Mouse (Mus musculus) myocyte (in vitro differentiated cells): Measurements from ENCODE around the gene Ppm1k. TPM values are rescaled to one million over a fixed set of nuclear protein-coding genes. Genes with fewer than 3 reads are reported as not detected.

Source experiments
- H3K27me3 ChIP-seq: one replicate; pipeline ENCODE4 v1.6.1; 2011; ENCODE audit not compliant: control insufficient read depth, insufficient read depth, insufficient read length
- H3K36me3 ChIP-seq: one replicate; pipeline ENCODE4 v1.6.1; 2011; ENCODE audit not compliant: control insufficient read depth, insufficient read depth
- H3K4me2 ChIP-seq: one replicate; pipeline ENCODE4 v1.6.1; 2011; ENCODE audit warnings: low read depth, control low read depth
- H3K4me3 ChIP-seq: one replicate; pipeline ENCODE4 v1.5.1; 2011; ENCODE audit warnings: mild to moderate bottlenecking, control low read depth, moderate library complexity
- H3K79me2 ChIP-seq: one replicate; pipeline ENCODE4 v1.6.1; 2011; ENCODE audit not compliant: control insufficient read depth, insufficient read depth
- H3ac ChIP-seq: one replicate; pipeline ENCODE4 v1.6.1; 2011; ENCODE audit not compliant: control insufficient read depth, insufficient read length
- CEBPB ChIP-seq: IDR thresholded peaks from 2 replicates; pipeline ENCODE4 v1.6.1; 2011; ENCODE audit warnings: mild to moderate bottlenecking, moderate library complexity; ENCODE audit not compliant: poor library complexity, insufficient read depth, severe bottlenecking
- E2F4 ChIP-seq: IDR thresholded peaks from one replicate; pipeline ENCODE4 v1.6.1; 2011; ENCODE audit warnings: mild to moderate bottlenecking, control low read depth, moderate library complexity; ENCODE audit not compliant: insufficient read depth
- MAX ChIP-seq: IDR thresholded peaks from one replicate; pipeline ENCODE4 v1.6.1; 2011; ENCODE audit warnings: low read depth, mild to moderate bottlenecking, control low read depth
- MYOD1 ChIP-seq, 3 experiments: IDR thresholded peaks; one replicate each; pipeline ENCODE4 v1.6.1; 2011; ENCODE audit warnings: control low read depth in 2 of 3, low read depth in 2 of 3, mild to moderate bottlenecking in 2 of 3, moderate library complexity in 1 of 3; ENCODE audit not compliant: insufficient read length in 2 of 3, control insufficient read depth in 1 of 3
- MYOG ChIP-seq, 3 experiments: IDR thresholded peaks; one replicate each; pipeline ENCODE4 v1.6.1; 2011; ENCODE audit warnings: control low read depth in 2 of 3, low read depth in 2 of 3, mild to moderate bottlenecking in 2 of 3; ENCODE audit not compliant: insufficient read length in 2 of 3, control insufficient read depth in 1 of 3, insufficient read depth in 1 of 3
- POLR2A ChIP-seq: IDR thresholded peaks from one replicate; pipeline ENCODE4 v1.6.1; 2011; ENCODE audit warnings: low read depth, mild to moderate bottlenecking, control low read depth, moderate library complexity; ENCODE audit not compliant: insufficient read length
- POLR2AphosphoS2 ChIP-seq: IDR thresholded peaks from one replicate; pipeline ENCODE4 v1.6.1; 2011; ENCODE audit warnings: low read depth, control low read depth; ENCODE audit not compliant: insufficient read length
- REST ChIP-seq: IDR thresholded peaks from one replicate; pipeline ENCODE4 v1.6.1; 2011; ENCODE audit warnings: mild to moderate bottlenecking, control low read depth, moderate library complexity; ENCODE audit not compliant: insufficient read depth, insufficient read length
- SRF ChIP-seq: IDR thresholded peaks from one replicate; pipeline ENCODE4 v1.6.1; 2011; ENCODE audit warnings: low read depth; ENCODE audit not compliant: control insufficient read depth, insufficient read length
- TCF12 ChIP-seq: IDR thresholded peaks from one replicate; pipeline ENCODE4 v1.6.1; 2011; ENCODE audit warnings: mild to moderate bottlenecking, control low read depth; ENCODE audit not compliant: poor library complexity, insufficient read depth, severe bottlenecking
- TCF3 ChIP-seq: IDR thresholded peaks from one replicate; pipeline ENCODE4 v1.6.1; 2011; ENCODE audit warnings: low read depth, control low read depth; ENCODE audit not compliant: insufficient read length
- USF1 ChIP-seq: IDR thresholded peaks from one replicate; pipeline ENCODE4 v1.6.1; 2011; ENCODE audit warnings: low read depth, mild to moderate bottlenecking, control low read depth, moderate library complexity
- polyA plus RNA-seq: library from polyadenylated mRNA; unstranded; fragments of >200 nt; fragmentation: generic; extraction: Trizol; gene quantifications from one replicate; pipeline ENCODE4 v1.2.1, GENCODE M21; 2012; ENCODE audit warnings: missing spikeins

Ppm1k gene
- polyA plus RNA-seq, 1 experiment: 0.47 TPM

- Histone ChIP-seq H3K27me3 (no peaks in the 10 kb centered on the region), H3ac (no peak overlapping the region), H3K79me2 (no peaks in the 10 kb centered on the region), H3K36me3 (no peaks in the 10 kb centered on the region), H3K4me3 (no peak overlapping the region), H3K4me2 (no peak overlapping the region)
- TF ChIP-seq POLR2AphosphoS2 (no peak), MYOG (IDR thresholded peaks at IDR 0.05; ENCODE audit: control insufficient read depth in 1 of 3, insufficient read depth in 1 of 3, insufficient read length in 2 of 3, low read depth in 2 of 3) (no peak), USF1 (no peak), TCF12 (no peak), CEBPB (no peak)
These were observed 35.1 kb upstream of the Ppm1k start for GRCm38 (mm10) chr6:57570170-57570974.

- no peaks in the 10 kb centered on the region for H3K27me3 ChIP-seq
- TF ChIP-seq TCF12 (no peak), MAX (no peak), USF1 (no peak), E2F4 (no peak), POLR2A (no peak), MYOD1 (IDR thresholded peaks at IDR 0.05; ENCODE audit: control insufficient read depth in 1 of 3, insufficient read length in 2 of 3, low read depth in 2 of 3) (no peak), POLR2AphosphoS2 (no peak), TCF3 (no peak), CEBPB (no peak), SRF (no peak), REST (no peak), MYOG (IDR thresholded peaks at IDR 0.05; ENCODE audit: control insufficient read depth in 1 of 3, insufficient read depth in 1 of 3, insufficient read length in 2 of 3, low read depth in 2 of 3) (no peak)
These were observed 32.4 kb upstream of the Ppm1k start for GRCm38 (mm10) chr6:57567630-57568029.

GRCm38 (mm10) chr6:57565452-57565851 is 30.2 kb upstream of the Ppm1k start:
- Histone ChIP-seq H3ac (no peak overlapping the region), H3K4me2 (no peak overlapping the region), H3K27me3 (no peaks in the 10 kb centered on the region), H3K79me2 (no peaks in the 10 kb centered on the region), H3K36me3 (no peaks in the 10 kb centered on the region), H3K4me3 (no peak overlapping the region)
- no peak for TF ChIP-seq REST
- TF ChIP-seq POLR2A: no peak
- TF ChIP-seq SRF: no peak
- no peak for TF ChIP-seq MYOG (IDR thresholded peaks at IDR 0.05; ENCODE audit: control insufficient read depth in 1 of 3, insufficient read depth in 1 of 3, insufficient read length in 2 of 3, low read depth in 2 of 3)
- TF ChIP-seq MYOD1 (IDR thresholded peaks at IDR 0.05; ENCODE audit: control insufficient read depth in 1 of 3, insufficient read length in 2 of 3, low read depth in 2 of 3): no peak
- TF ChIP-seq MAX: no peak
- TF ChIP-seq POLR2AphosphoS2: no peak

More at GRCm38 (mm10) chr6:57567630-57568029, 32.4 kb upstream of the Ppm1k start:
- Histone ChIP-seq H3K79me2 (no peaks in the 10 kb centered on the region), H3ac (no peak overlapping the region), H3K36me3 (no peaks in the 10 kb centered on the region), H3K4me2 (no peak overlapping the region), H3K4me3 (no peak overlapping the region)

GRCm38 (mm10) chr6:57563454-57563853 is 28.2 kb upstream of the Ppm1k start:
- Histone ChIP-seq H3K79me2 (no peaks in the 10 kb centered on the region), H3K27me3 (no peaks in the 10 kb centered on the region), H3K36me3 (no peaks in the 10 kb centered on the region), H3K4me2 (no peak overlapping the region), H3K4me3 (no peak overlapping the region), H3ac (no peak overlapping the region)
- TF ChIP-seq CEBPB (no peak), E2F4 (no peak), USF1 (no peak), MYOG (IDR thresholded peaks at IDR 0.05; ENCODE audit: control insufficient read depth in 1 of 3, insufficient read depth in 1 of 3, insufficient read length in 2 of 3, low read depth in 2 of 3) (no peak), SRF (no peak), MAX (no peak)

GRCm38 (mm10) chr6:57557796-57558317 is 22.6 kb upstream of the Ppm1k start:
- no peaks in the 10 kb centered on the region for H3K27me3 ChIP-seq
- no peak overlapping the region for H3K4me2 ChIP-seq
- no peak overlapping the region for H3ac ChIP-seq
- H3K79me2 ChIP-seq: no peaks in the 10 kb centered on the region
- no peak overlapping the region for H3K4me3 ChIP-seq
- H3K36me3 ChIP-seq: no peaks in the 10 kb centered on the region
- TF ChIP-seq MAX (no peak), MYOD1 (IDR thresholded peaks at IDR 0.05; ENCODE audit: control insufficient read depth in 1 of 3, insufficient read length in 2 of 3, low read depth in 2 of 3) (no peak), MYOG (IDR thresholded peaks at IDR 0.05; ENCODE audit: control insufficient read depth in 1 of 3, insufficient read depth in 1 of 3, insufficient read length in 2 of 3, low read depth in 2 of 3) (no peak), USF1 (no peak), SRF (no peak), POLR2AphosphoS2 (no peak), TCF12 (no peak), E2F4 (no peak), POLR2A (no peak), TCF3 (no peak), CEBPB (no peak), REST (no peak)
